Mouse (Mus musculus) embryonic facial prominence, embryonic 12.5 days (tissue): ENCODE results near the gene Sry. TPM values are rescaled to one million over a fixed set of nuclear protein-coding genes. Genes with fewer than 3 reads are reported as not detected.

ENCODE experiments used
- ATAC-seq: fragments of 200-750 bp; cut with Nextera tagmentation; 2 replicates; pipeline ENCODE4 v1.8.0; 2017; ENCODE audit not compliant: insufficient number of reproducible peaks, insufficient read depth, low FRiP score, low TSS enrichment
- H3K27ac ChIP-seq: fragments of 300-500 bp; sonication (generic); 2 replicates; pipeline ENCODE4 v1.5.1; 2016; ENCODE audit warnings: mild to moderate bottlenecking
- H3K27me3 ChIP-seq: fragments of 300-500 bp; sonication (generic); 2 replicates; pipeline ENCODE4 v1.6.1; 2016; ENCODE audit warnings: mild to moderate bottlenecking, moderate library complexity
- H3K36me3 ChIP-seq: fragments of 300-500 bp; sonication (generic); 2 replicates; pipeline ENCODE4 v1.6.1; 2016; ENCODE audit warnings: mild to moderate bottlenecking
- H3K4me1 ChIP-seq: fragments of 300-500 bp; sonication (generic); 2 replicates; pipeline ENCODE4 v1.6.1; 2016
- H3K4me2 ChIP-seq: fragments of 300-500 bp; sonication (generic); replicated peaks from 2 replicates; pipeline ENCODE4 v1.6.1; 2016; ENCODE audit warnings: mild to moderate bottlenecking, moderate library complexity
- H3K4me3 ChIP-seq: fragments of 300-500 bp; sonication (generic); 2 replicates; pipeline ENCODE4 v1.5.1; 2016; ENCODE audit warnings: mild to moderate bottlenecking
- H3K9ac ChIP-seq: fragments of 300-500 bp; sonication (generic); 2 replicates; pipeline ENCODE4 v1.6.1; 2016; ENCODE audit warnings: mild to moderate bottlenecking, moderate library complexity
- H3K9me3 ChIP-seq: fragments of 300-500 bp; sonication (generic); 2 replicates; pipeline ENCODE4 v1.6.1; 2016; ENCODE audit warnings: mild to moderate bottlenecking, moderate library complexity
- WGBS: fragments of 180-500 bp; shearing (Covaris S2); methylation state at CpG from one replicate; pipeline ENCODE4 v1.1.7; 2016; 5-methylcytosine and 5-hydroxymethylcytosine counted together
- polyA plus RNA-seq: library from polyadenylated mRNA; unstranded; fragments of >200 nt; fragmentation: Nextera tagmentation; extraction: Ambion mirVana; gene quantifications from 2 replicates; pipeline ENCODE4 v1.2.1, GENCODE M21; 2016

Sry gene
- polyA plus RNA-seq = not detected in 2 replicates

DNA sequence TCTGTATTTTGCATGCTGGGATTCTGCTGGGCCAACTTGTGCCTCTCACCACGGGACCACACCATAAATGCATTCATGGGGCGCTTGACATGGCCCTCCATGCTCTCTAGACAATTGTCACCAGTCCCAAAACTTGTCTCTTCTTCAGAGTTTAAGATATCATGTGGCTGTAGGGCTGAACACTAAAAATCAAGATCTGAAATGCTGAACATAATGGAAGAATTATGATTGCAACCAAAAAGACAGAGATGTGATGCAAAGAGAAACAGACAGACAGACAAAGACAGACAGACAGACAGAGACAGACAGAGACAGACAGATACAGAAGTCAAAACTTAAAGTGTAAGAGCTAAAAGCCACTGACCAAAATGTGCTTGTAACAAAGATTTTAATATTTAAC lies at the start of gene Sry:
Gene Sry (minus strand): TSS at position 101 of the 400 bp plus-strand sequence.
- no peaks in the 10 kb centered on the region for H3K36me3 ChIP-seq
- no peak within 1 kb of the TSS for H3K27ac ChIP-seq
- ATAC-seq = no peak
- no peaks in the 10 kb centered on the region for H3K9me3 ChIP-seq
- H3K4me2 ChIP-seq = no peak within 1 kb of the TSS
- H3K9ac ChIP-seq = no peak within 1 kb of the TSS
- H3K4me3 ChIP-seq = no peak within 1 kb of the TSS
- 64% methylated on average over 2 of the region's 2 CpGs for WGBS
- no peaks in the 10 kb centered on the region for H3K27me3 ChIP-seq
- H3K4me1 ChIP-seq = no peaks in the 10 kb centered on the region

Other genes with a start within 250 kb of the Sry start
- gene H2al2c, start 64.6 kb downstream of the Sry start, polyA plus RNA-seq = not detected in 2 replicates
- not detected in 2 replicates for gene H2al2b, start 57.0 kb upstream of the Sry start, polyA plus RNA-seq
- gene Gm4064, start 132.5 kb upstream of the Sry start, polyA plus RNA-seq = not detected in 2 replicates
- gene Rbmy, start 167.0 kb upstream of the Sry start, polyA plus RNA-seq = not detected in 2 replicates
- gene Gm10256, start 167.0 kb upstream of the Sry start, polyA plus RNA-seq = not detected in 2 replicates
- not detected in 2 replicates for gene Gm10352, start 237.3 kb upstream of the Sry start, polyA plus RNA-seq